Mouse (Mus musculus) C3H10T1/2 (cell line): ENCODE measurements around the gene Gm3676. TPM values are rescaled to one million over a fixed set of nuclear protein-coding genes. Genes with fewer than 3 reads are reported as not detected.

Source experiments
- polyA plus RNA-seq, 2 experiments: library from polyadenylated mRNA; unstranded; fragments of >200 nt; fragmentation: generic; extraction: Trizol; gene quantifications; one replicate each; pipeline ENCODE4 v1.2.1; 2012; ENCODE audit warnings: missing spikeins in 2 of 2

Gene Gm3676
- polyA plus RNA-seq, result not detected

GRCm38 (mm10) chr14:41646387-41646786 lies at the start of gene Gm3676:
Gene Gm3676 (minus strand): TSS chr14:41646487.

GRCm38 (mm10) chr14:41624512-41624911 lies 21.8 kb downstream of the Gm3676 start, which contains the start of gene Gm3072:
Gene Gm3072 (minus strand): TSS chr14:41624612.

Other genes with a start within 250 kb of the Gm3676 start
- not detected for gene Gm6482, start 238.2 kb downstream of the Gm3676 start, polyA plus RNA-seq
- not detected for gene Gm7954, start 193.0 kb downstream of the Gm3676 start, polyA plus RNA-seq
- gene Gm3486, start 157.0 kb downstream of the Gm3676 start, polyA plus RNA-seq, result not detected
- gene Gm7970, start 90.9 kb downstream of the Gm3676 start, polyA plus RNA-seq, result not detected
- not detected for gene 1700049E17Rik2, start 73.3 kb downstream of the Gm3676 start, polyA plus RNA-seq
- gene Gm3072, start 21.9 kb downstream of the Gm3676 start, polyA plus RNA-seq, result not detected
- gene Gm8068, start 55.4 kb upstream of the Gm3676 start, polyA plus RNA-seq, result not detected
- gene Gm7929, start 104.1 kb upstream of the Gm3676 start, polyA plus RNA-seq, result not detected
- gene Gm47189, start 126.0 kb upstream of the Gm3676 start, polyA plus RNA-seq, result not detected